Mouse (Mus musculus): ENCODE data around the gene Syt5.

Syt5 gene

DNA sequence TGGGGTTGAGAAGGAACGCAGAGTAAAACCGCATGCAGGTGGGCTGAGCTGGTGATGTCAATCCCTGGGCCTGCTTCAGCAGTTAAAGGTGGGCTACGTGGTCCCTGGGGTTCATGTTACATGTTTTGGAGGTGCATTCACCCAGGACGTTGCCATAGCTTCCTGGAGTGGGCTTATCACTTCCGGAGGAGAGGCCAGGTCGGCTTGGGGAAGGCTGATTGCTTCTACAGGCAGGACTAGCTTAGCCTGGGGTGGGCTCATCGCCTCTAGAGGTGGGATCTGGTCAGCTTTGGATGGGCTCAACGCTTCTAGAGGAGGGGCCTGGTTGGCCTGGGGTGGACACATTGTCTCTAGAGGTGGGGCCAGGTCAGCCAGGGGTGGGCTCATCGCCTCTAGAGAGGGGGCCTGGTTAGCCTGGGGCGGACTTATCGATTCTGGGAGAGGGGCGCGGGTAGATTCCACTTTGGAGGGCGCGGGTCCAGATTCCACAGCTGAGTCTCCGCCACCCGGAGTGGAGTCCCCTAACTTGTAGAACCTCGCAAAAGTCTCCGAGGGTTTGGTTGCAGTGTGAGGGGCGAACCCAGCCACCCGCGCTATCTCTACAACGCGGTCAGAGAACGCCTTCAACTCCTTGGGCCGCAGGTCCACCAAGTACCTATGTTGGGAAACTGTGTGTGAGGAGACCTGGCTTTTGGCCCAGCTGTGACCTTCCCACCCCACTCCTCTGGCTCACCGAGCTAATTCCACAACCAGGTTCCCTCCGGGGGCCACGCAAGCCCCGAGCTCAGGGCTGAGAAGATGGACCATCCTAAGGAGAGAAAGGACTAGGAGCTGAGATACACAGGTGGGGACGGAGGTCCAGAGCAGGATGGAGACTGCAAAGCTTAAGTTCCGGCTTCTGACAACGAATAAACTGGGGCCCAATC, 23.9 kb downstream of the Syt5 start:
- DNase-seq (ENCODE audit: low read depth, low spot score), result no peak

DNA sequence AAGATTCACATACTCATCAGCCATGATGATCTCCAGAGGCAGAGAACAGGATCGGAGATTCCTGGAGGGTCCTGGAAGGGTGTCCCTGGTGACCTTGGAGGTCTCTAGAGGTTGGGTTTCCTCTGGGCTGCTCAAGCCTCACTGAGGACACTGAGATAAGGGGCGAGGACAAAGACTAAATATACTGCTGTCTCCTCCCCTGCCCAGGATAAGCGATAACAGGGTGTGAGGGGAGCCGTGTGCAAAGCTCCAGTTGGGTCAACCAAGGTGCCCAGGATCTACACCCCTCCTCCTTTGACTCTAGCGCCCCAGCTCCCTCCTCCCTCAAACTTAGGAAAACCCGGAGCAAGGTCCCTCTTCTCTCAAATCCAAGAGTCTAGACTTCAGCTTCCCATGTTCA, 25.0 kb downstream of the Syt5 start:
- no peak for DNase-seq (ENCODE audit: low read depth, low spot score)

DNA sequence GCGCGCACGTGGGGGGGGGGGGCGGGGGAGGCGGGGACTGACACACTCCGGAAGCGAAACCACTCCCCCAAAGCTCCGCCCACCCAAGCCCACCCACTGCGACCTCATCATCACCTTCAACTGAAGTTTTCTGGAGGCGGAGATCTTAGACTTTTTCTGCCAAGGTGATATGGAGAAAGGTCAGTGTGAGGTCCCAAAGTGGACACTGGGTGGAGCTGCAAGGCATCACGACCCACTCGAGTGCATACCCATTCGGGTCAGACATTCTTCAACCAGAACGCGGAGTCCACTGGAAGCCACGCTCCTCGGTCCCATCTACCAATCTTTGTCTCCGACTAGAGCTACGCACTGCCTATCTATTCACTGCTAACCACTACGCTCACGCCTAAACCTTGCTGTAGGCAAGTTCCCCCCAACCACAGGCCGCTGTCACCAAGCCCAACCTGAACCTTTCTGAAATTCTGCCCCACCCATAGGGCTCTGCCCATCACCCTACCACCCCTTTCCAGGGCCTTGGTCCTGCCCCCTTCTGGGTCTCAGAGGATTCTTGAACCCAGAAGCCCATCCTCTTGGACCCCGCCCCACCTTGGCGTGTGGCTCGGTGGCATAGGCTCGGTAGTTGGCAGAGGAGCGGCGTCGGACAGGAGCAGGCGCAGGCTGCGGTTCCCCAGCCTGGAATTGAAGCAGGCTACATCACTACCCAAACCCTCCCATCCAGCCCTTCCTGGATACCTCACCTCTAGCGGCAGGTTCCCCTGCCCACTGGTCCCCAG, 25.9 kb downstream of the Syt5 start:
- DNase-seq (ENCODE audit: low read depth, low spot score), result no peak

DNA sequence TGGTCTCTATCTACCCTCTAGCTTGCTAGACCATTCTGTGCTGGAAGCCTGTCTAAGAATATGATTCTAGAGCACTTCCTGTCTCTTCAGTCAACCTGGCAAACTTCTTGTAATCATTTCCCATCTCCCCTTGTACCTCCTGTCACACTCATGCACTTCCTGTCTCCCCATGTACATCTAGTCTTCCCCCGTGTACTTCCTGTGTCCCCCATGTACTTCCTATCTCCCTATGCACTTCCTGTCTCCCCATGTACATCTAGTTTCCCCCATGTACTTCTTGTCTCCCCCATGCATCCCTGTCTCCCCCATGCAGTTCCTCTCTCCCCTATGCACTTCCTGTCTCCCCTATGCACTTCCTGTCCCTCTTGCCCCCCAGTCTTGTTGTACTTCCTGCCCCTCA, 28.9 kb downstream of the Syt5 start:
- DNase-seq (ENCODE audit: low read depth, low spot score), result no peak

DNA sequence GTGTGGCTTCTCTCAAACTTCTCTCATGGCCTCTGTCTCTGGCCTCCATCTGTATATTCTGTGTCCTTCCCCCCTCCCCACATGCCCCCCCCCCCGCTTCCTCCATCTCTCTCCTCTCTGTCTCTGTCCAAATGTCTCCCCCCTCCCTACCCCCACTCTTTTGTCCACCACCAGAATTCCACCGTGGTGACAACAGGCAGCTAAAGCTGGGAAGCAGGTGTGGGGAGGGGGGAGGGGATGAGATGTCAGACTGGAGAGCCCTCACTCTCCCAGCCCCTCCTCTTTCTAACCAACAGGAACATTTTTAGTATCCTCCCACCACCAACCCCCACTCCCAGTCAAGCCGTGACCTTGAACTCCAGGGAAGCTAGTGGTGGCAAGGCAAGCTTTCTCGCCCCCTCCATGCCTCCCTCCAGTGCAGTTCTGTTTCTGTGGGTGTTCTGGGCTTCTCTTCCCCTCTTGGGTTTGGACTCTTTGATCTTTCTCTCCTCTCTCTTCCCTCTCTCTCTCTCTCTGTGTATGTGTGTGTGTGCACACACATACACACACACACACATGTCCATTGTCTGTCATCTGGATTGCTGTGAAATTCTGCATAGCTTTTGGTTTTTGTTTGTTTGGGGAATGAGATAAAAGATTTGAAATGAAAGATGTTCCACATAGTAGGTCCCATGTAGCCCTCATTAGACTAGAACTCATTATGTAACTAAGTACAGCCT, 30.9 kb downstream of the Syt5 start, which contains the start of gene Tnnt1:
Tnnt1 (minus strand) TSS at position 51 of the 719 bp plus-strand sequence.
- no peak for DNase-seq (ENCODE audit: low read depth, low spot score)

DNA sequence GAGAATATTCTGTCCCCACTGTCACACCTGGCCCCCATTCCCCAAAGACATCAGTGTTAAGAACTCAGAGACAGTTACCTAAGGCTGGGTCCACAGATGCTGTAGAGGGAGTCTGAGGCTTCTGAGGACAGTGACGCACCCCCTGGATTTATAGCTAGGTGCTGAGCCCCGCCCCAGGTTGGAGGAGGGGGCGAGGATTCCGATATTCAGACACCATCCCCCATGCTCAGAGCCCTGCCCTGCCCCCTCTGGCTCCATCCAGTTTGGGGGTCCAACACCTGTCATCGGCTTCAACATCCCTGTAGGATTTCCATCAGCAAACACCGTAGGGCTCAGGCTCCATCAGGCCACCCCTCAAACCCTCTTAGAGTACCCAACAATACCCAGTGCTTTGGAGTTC, 31.5 kb downstream of the Syt5 start:
- no peak for DNase-seq (ENCODE audit: low read depth, low spot score)

DNA sequence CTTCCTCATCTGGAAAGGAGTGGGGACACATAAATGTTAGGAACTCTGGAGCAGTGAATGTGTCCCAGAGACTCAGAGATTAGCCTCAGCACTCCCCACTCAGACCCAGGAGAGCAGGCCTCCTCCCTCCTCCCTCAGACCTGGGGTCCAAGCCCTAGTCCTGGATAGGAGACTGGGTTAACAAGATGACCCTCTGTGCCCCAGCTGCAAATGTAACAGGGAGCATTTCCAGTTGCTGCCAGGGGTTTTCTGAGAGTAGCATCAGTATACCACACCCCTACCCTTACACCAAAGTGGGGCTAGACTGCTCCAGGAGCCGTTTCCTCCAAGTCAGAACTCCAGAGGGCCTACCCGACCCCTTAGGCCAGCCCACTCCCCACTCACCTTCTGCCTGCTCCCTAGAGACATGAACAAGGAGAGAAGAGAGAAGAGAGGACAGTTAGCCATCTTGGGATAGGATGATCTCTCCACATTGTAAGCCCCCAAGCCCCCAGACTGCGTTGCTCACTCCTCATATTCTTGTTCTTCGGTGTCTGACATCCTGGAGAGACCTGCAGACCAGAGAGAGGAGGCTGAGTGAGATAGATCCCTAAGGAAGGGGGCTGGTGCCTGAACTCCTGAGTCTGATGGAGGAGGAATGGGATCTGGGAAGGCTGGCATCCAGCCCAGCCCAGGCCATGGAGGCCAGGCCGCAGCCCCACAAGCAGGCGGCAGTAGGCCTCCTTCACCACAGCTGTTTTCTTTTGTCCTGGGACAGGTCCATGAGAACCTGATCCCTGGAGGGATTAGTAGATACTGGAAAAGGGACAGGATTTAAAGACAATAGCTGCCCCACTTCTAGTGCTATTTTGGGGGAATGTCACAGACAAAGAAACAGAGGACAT, 33.3 kb downstream of the Syt5 start:
- no peak for DNase-seq (ENCODE audit: low read depth, low spot score)

DNA sequence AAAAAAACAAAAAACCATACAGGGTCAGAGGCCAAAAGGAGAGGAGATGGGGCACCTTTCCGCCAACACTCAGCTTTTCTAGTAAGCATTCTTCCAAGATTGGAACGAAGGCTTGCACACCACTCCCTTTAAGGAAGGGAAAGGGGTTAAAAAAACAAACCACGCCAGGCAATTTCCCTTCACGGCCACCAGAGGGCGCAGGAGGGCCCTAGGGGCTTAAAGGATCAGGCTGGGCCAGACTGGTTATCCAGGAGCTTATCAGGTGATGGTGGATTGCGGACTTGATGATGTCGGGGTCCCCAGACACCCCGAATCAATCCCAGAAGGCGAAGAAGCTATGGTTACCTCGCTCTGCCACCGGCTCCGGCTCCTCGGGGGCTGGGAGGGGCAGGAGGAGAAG, 34.1 kb downstream of the Syt5 start:
- DNase-seq (ENCODE audit: low read depth, low spot score), result no peak

DNA sequence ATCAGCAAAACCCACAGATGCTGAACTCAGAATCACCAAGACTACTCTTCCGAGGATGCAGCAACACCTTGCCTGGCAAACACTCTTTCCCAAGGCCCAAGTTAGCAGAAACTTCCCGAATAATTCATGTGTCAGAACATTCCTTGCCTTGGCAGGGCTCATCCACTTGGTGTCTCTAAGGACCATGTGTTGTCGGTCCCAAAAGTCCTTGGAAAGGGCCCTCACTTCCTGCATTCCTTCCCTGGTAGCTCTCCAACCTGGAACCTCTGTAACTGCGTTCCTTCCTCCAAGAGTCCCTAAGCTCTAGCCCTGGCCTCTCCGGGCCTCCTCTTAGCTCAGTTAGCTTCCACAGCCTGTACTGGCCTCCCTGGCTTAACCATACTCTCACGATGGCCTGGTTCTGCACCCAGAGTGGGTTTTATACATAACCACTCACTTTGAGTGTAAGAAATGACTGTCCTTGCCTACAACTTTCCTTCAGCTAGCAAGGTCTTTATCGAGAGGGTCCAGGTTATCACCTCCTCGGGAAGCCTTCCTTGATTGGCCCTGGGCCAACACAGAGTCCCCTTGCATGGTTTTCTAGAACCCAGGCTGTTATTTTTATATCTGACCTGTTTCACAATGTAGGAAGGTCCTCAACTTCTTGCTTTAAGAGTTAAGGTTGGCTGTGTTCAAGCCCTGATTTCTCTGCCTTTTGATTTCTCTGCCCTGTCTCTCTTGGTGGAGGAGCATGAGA, 35.7 kb downstream of the Syt5 start:
- DNase-seq (ENCODE audit: low read depth, low spot score), result no peak

DNA sequence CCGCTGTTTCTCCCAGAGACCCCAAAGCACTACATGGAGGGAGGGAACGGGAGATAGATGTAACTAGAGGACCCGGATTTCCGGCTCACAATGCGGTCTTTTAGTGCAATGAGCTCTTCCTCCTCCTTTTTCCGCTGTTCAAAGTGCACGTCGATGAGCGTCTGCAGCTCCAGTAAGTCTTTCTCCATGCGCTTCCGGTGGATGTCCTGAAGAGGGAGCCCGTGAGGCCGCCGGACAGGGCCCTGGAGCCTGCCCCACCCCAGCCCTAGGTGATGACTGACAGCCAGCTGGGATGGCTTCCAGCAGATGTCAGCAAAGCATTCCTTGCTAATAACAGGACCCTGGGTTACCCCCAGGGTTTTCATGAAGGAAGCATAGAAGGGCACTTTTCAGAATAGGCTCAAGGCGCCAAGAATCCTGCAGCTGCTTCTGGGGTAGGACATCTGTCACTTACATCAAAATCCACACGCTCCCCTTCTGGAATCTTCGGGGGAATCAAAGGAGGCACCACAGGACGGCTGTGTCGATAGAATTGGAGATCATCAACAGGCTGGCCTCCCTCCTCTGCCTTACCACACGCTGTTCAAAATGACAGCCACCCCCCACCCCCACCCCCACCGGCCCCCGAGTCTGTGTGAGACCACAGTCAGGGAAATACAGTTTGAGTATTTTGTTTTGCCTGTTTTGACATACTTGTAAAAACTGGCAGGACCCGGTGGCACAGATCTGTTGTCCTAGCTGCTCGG, 37.3 kb downstream of the Syt5 start:
- DNase-seq (ENCODE audit: low read depth, low spot score), result no peak

DNA sequence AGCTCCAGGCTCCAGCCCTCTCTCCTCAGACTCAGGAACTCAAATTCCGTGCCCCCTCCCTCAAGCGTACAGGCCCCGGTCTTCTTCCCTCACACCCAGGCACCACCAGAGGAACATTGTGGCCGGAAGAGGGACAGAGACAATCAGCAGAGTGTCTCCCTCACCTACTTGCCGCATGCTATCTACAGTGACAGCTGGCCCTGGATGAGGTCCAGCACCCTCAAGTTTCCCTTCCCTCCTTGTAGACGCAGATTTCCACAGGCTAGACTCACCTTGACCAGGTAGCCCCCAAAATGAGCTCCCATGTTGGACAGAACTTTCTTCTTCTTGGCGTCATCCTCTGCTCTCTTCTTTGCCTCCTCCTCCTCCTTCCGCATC, 38.6 kb downstream of the Syt5 start:
- no peak for DNase-seq (ENCODE audit: low read depth, low spot score)

DNA sequence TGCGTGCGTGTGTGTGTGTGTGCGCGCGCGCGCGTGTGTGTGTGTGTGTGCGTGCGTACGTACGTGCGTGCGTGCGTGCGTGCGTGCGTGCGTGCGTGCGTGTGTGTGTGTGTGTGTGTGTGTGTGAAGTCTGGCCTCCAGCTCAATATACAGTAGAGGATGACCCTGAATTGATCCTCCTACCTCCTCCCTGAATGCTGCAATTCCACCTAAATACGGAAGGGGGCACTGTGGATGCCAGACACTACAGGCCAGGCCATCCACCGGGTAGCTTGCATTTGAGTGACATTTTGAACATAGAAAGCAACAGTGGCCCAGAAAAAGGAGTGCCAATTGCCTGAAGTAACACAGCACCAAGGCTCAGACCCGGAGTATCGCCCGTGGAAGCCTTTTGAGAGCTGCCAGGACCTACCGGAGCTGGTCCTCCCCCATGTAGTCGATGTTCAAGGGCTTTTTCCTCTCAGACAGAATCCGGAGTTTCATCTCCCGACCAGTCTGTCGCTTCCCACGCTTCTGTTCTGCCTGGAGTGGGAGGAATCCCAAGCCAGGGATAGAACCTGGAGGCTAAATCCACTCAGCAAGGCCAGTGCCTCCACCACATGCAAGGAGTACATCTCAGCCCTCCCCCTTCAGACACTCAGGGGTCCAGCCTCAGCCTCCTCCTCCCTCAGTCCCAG, 39.1 kb downstream of the Syt5 start:
- DNase-seq (ENCODE audit: low read depth, low spot score), result no peak

DNA sequence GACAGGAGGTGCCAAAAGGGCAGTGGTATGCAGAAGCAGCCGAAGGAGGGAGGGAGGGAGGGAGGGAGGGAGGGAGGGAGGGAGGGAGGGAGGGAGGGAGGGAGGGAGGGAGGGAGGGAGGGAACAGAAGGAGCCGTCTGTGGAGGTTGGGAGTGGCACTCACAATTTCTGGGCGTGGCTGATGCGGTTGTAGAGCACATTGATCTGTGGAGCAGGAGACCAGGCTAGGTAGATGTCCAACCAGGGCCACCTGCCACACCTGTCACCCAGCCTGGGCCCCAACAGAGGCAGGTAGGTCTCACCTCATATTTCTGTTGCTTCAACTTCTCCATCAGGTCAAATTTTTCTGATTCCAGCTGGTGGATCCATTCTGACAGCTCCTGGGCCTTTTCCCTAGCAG, 40.1 kb downstream of the Syt5 start:
- DNase-seq (ENCODE audit: low read depth, low spot score), result no peak

DNA sequence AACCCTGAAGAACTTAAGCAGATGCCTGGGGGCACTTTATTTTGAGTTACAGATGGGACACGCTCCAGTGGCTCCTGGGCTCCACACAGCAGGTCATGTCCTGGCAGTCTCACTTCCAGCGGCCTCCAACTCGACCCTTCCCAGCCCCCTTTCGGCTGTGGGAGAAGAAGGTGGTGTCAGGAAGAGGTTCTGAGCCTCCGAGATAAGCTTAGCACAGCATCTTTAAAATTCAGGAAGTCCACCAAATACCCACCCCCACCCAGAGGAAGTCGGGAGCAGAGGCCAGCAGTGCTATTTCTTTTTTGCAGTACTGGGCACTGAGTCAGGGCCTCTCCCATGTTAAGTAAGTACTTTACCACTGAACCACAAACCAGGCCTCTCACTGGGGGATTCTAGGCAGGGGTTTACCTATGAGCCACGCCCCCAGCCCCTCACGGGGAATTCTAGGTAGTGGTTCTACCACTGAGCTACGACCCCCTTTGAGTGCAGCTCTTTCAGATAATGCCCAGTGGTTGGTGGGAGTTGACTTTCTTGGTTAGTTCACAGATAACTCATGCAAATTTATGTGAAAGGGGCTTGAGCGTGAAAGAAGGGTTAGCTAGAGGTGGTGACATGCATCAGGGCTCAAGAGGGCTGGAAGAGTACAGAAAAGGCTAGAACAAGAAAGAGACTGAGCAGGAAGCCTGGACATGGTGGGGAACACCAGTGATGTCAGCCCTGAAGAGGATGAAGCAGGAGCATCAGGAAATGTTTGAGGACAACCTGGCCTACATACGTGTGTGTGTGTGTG, 42.5 kb downstream of the Syt5 start:
- no peak for DNase-seq (ENCODE audit: low read depth, low spot score)

DNA sequence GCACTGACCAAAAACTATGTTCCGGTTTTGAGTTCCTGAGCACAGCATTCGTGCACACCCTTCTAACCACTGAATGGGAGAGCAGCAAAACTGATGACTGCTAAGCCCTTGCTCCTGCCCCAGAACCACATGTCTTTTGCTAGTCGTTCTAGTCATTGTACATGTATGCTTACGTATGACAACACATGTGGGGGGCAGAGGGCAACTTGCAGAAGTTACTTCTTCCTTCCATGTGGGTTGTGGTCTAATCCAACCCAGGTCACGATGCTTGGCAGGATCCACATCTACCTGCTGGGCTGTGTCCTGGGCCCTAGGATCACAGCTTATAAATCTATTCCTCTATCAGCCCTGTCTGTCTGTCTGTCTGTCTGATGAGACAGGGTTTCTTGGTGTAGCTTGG, 43.5 kb downstream of the Syt5 start:
- no peak for DNase-seq (ENCODE audit: low read depth, low spot score)

DNA sequence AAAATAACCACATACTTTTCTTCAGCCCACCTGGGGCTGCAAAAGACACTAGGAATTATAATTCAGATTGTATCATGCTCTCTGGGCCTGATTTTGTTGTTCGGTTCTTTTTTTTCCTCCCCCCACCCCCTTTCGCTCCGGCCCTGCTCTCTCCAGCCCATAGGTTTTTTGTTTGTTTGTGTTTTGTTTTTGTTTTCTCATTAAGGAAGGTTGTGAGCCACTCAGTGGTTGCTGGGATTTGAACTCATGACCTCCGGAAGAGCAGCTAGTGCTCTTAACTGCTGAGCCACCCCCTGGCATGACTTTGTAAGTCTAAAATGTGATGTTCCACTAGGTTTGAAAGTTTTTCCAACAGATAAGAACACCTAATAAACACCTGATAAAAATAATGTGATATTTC, 44.2 kb downstream of the Syt5 start:
- no peak for DNase-seq (ENCODE audit: low read depth, low spot score)

DNA sequence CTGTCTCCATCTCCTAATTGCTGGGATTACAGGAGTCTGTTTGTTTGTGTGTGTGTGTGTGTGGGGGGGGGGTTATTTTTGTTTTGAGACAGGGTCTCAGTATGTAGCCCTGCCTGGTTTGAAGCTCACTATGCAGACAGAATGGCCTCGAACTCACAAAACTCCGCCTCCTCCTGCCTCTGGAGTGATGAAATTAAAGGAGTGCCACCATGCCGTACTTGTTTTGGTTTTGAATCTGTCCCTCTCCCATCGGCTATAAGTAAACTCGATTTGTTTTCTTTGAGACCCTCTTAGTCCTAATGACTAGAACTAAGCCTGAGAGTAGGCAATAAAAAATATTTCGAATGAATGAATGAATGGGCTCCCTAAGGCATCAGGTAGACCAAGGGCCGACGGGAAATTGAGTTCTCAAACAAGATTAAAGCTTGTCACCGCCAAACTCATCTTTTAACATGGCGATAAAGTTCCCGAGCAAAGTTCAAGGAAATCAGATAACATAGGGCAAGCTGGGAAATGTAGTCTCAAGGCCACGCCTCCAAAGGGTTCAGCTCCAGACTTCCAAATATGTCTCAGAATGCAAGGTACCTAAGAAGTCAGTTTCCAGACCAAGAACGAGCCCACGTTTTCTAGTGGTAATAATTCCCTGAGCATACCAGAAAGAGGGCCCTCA, 44.8 kb downstream of the Syt5 start:
- no peak for DNase-seq (ENCODE audit: low read depth, low spot score)
